Mouse (Mus musculus): Measurements from ENCODE around the gene Smpx. TPM values are rescaled to one million over a fixed set of nuclear protein-coding genes. Genes with fewer than 3 reads are reported as not detected.
A peak's percentile ranks its signal among the peaks of the same experiment; 100 is the strongest.

The Smpx gene
- total and polyA plus RNA-seq, 3 experiments = not detected

GRCm38 (mm10) chrX:157731658-157732314 lies 33.1 kb downstream of the Smpx start (continued):
- no peak for TF ChIP-seq MAX (IDR thresholded peaks at IDR 0.05; ENCODE audit: low read length)
- TF ChIP-seq MAFK (IDR thresholded peaks at IDR 0.05; ENCODE audit: insufficient replicate concordance, low read length) = no peak
- no peak for TF ChIP-seq UBTF (IDR thresholded peaks at IDR 0.05; ENCODE audit: low read depth, low read length)
- TF ChIP-seq USF2 (conservative IDR thresholded peaks at IDR 0.05; ENCODE audit: low read depth, low read length) = no peak
- TF ChIP-seq GABPA (IDR thresholded peaks at IDR 0.05; ENCODE audit: insufficient replicate concordance, low read depth, low read length) = no peak
- TF ChIP-seq ZC3H11A (IDR thresholded peaks at IDR 0.05; ENCODE audit: low read depth, low read length) = peak; percentile 26; the same call in 1 of the 2 replicates
- no peak for TF ChIP-seq ETS1 (conservative IDR thresholded peaks at IDR 0.05; ENCODE audit: low read depth, low read length)
- no peak for TF ChIP-seq ELF1 (IDR thresholded peaks at IDR 0.05; ENCODE audit: low read depth, low read length)
- TF ChIP-seq JUND (conservative IDR thresholded peaks at IDR 0.05; ENCODE audit: low read depth, low read length) = no peak
- no peak for TF ChIP-seq SIN3A (IDR thresholded peaks at IDR 0.05; ENCODE audit: low read length)
- no peak for TF ChIP-seq NELFE (IDR thresholded peaks at IDR 0.05; ENCODE audit: low read depth, low read length)
- TF ChIP-seq KAT2A (IDR thresholded peaks at IDR 0.05; ENCODE audit: insufficient replicate concordance, low read length) = no peak
- TF ChIP-seq POLR2A (IDR thresholded peaks at IDR 0.05; ENCODE audit: low read depth, low read length) = no peak
- TF ChIP-seq EP300 (IDR thresholded peaks at IDR 0.05; ENCODE audit: low read length) = no peak
- no peak for TF ChIP-seq PAX5 (IDR thresholded peaks at IDR 0.05; ENCODE audit: low read length)
- no peak for TF ChIP-seq POLR2AphosphoS2 (IDR thresholded peaks at IDR 0.05; ENCODE audit: low read depth, low read length)
- TF ChIP-seq RAD21 (IDR thresholded peaks at IDR 0.05; ENCODE audit: low read depth, low read length) = peak; percentile 87
- no peak for TF ChIP-seq CHD2 (IDR thresholded peaks at IDR 0.05; ENCODE audit: low read length)

DNA sequence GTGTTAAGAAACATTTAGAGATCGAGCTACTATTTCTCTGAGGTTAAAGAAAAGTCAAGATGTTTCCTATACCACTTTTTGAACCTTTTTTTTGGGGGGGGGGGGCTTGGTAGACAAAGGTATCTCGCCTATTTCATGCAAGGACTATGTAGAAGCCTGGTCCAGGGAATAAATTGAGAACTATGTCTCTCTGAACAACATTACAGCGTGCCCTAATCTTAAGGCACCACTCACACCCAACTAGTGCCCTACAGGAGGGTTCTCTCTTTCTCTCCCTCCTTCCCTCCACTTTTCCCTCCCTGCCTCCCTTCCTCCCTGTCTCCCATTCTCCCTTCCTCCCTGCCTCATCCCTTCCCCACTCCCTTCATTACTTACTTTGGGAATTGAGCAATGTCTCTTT lies 33.6 kb downstream of the Smpx start:
- TF ChIP-seq MXI1 (IDR thresholded peaks at IDR 0.05; ENCODE audit: low read depth, low read length) (no peak), USF2 (conservative IDR thresholded peaks at IDR 0.05; ENCODE audit: low read depth, low read length) (no peak), MAZ (IDR thresholded peaks at IDR 0.05; ENCODE audit: low read depth, low read length) (no peak), RAD21 (IDR thresholded peaks at IDR 0.05; ENCODE audit: low read depth, low read length) (no peak), GABPA (IDR thresholded peaks at IDR 0.05; ENCODE audit: insufficient replicate concordance, low read depth, low read length) (no peak), EP300 (IDR thresholded peaks at IDR 0.05; ENCODE audit: low read length) (no peak), IRF4 (IDR thresholded peaks at IDR 0.05; ENCODE audit: low read depth, low read length) (no peak), JUND (conservative IDR thresholded peaks at IDR 0.05; ENCODE audit: low read depth, low read length) (no peak), POLR2A (IDR thresholded peaks at IDR 0.05; ENCODE audit: low read depth, low read length) (no peak), MAX (IDR thresholded peaks at IDR 0.05; ENCODE audit: low read length) (no peak), CTCF (conservative IDR thresholded peaks at IDR 0.05 in 1 of 2, IDR thresholded peaks at IDR 0.05 in 1 of 2; ENCODE audit: low read depth in 2 of 2, low read length in 2 of 2) (no peak)
- dilution Hi-C loops (cut with MboI; ENCODE audit: extremely low pct_ligation_motif_present, extremely low pct_unique_long_range_greater_than_20kb, low sequenced_read_pairs) = no loop called here
- Histone ChIP-seq H3K27me3 (replicated peaks) (no peaks in the 10 kb centered on the region), H3K27ac (ENCODE audit: insufficient read depth, low read depth) (no peak overlapping the region), H3K4me3 (replicated peaks in 1 of 3; ENCODE audit: low read depth in 2 of 3, low read length in 2 of 3, poor library complexity in 1 of 3) (peak overlapping the region in 2 of 3 experiments; percentile 20 to 26), H3K79me2 (replicated peaks; ENCODE audit: control insufficient read depth, extremely low read depth, insufficient read depth, poor library complexity, severe bottlenecking) (no peaks in the 10 kb centered on the region), H3K4me1 (ENCODE audit: control insufficient read depth in 1 of 2, insufficient read depth in 2 of 2) (no peaks in the 10 kb centered on the region), H3K9me3 (replicated peaks; ENCODE audit: low read length) (no peaks in the 10 kb centered on the region), H3K9ac (ENCODE audit: insufficient read depth, low read depth) (peak overlapping the region; percentile 39; the same call in 1 of the 2 replicates), H3K36me3 (replicated peaks in 1 of 2; ENCODE audit: control insufficient read depth in 1 of 2, insufficient read depth in 1 of 2, low read length in 1 of 2) (no peaks in the 10 kb centered on the region), H3K4me2 (ENCODE audit: insufficient read depth, low read depth, poor library complexity, severe bottlenecking) (peak overlapping the region; percentile 50)
- in situ Hi-C loops (cut with MboI; ENCODE audit: low pct_ligation_motif_present, low pct_unique_long_range_greater_than_20kb, low sequenced_read_pairs) = no loop called here
- no peak for DNase-seq (ENCODE audit: extremely low read depth)

Measured in CH12.LX (cell line).